Mouse (Mus musculus) CH12F3 (cell line): ENCODE measurements around the gene Ddx24.

Source experiments
- in situ Hi-C: fragments of 300-500 bp; cut with MboI; formaldehyde crosslinking; loops from 2 replicates; pipeline ENCODE4 v1.14.3; 2020; ENCODE audit warnings: low sequenced_read_pairs

Ddx24 gene

GRCm38 (mm10) chr12:103391098-103391497 lies 34.5 kb downstream of the Ddx24 start:
- in situ Hi-C loops = no loop called here

- in situ Hi-C loops = no loop called here
Measured at GRCm38 (mm10) chr12:103389982-103390381, 35.6 kb downstream of the Ddx24 start.

GRCm38 (mm10) chr12:103389348-103389727 lies 36.3 kb downstream of the Ddx24 start:
- in situ Hi-C loops = no loop called here

- in situ Hi-C loops = no loop called here
Measured at GRCm38 (mm10) chr12:103388505-103389347, 36.9 kb downstream of the Ddx24 start, which contains the start of gene Otub2. Gene Otub2 (plus strand): TSS chr12:103388682.

GRCm38 (mm10) chr12:103380226-103380625 lies 45.4 kb downstream of the Ddx24 start:
- in situ Hi-C loops = no loop called here

DNA sequence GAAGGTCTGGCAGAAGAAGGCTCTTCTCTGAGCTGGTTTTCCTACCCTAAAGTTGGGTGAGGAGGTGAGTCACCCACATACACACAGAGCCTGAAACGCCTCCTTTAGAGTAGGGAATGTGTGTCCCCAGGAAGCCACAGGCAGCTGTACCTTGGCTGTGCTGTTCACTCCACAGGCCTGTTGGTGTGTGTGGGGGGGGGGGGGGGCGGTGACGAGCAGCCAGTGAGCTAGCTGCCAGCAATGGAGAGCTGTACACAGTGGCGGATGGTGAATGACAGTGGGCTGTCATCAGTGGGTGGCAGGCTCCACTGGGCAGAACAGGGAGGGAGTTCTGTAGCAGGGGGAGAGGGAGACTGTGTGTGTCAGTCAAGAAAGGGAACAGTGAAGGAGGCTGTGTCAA lies 48.9 kb downstream of the Ddx24 start:
- in situ Hi-C loops = no loop called here

- in situ Hi-C loops = no loop called here
Measured at GRCm38 (mm10) chr12:103376124-103376523, 49.5 kb downstream of the Ddx24 start.

DNA sequence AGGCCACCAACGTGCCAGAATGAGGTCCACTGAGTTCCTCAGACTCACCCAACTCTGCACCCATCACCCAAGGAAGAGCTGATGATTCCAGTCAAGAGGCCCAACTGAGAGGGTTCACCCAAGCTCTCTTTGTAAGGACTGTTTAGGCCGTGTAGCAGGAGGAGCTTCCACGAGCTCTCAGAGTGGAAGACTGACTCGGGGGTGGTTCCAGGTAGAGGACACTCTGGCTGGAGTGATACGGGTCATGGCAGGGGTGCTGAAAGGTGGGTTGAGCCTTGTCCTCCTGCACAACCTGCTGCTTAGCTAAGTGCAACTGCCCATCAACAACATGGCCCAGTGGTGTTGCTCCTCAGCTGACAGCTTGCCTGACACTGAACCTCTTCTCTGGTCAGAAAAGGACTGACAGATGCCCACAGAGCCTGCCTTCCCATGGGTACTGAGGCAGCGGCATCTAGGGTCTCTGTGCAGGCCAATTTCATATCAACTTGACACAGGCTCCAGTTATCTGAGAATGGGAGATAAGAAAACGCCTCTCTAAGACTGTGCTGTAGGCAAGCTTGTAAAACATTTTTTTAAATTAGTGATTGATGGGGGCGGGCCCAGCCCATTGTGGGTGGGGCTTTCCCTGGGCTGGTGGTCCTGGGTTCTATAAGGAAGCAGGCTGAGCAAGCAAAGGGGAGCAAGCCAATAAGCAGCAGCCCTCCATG lies 51.9 kb downstream of the Ddx24 start:
- in situ Hi-C loops = no loop called here

DNA sequence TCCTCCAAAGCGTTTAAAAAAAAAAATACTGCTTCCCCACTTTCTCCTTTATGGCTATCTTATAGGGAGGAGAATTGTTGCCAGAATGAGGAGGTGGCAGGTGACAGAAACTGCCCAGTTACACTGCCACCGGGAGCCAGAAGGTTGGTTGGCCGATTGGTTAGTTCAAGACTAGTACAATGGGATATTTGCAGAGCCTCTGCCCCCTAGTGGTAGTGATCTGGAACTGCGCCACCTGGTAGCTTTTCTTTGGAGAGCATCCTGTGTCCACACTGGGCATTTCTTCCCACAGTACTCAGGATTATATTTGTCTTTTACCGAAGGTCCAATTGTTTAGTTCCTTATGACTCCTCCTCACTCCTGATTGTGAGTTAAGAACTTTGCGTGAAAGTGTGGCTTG lies 53.9 kb downstream of the Ddx24 start:
- in situ Hi-C loops = no loop called here

- in situ Hi-C loops = no loop called here
Measured at GRCm38 (mm10) chr12:103370861-103371260, 54.8 kb downstream of the Ddx24 start.

DNA sequence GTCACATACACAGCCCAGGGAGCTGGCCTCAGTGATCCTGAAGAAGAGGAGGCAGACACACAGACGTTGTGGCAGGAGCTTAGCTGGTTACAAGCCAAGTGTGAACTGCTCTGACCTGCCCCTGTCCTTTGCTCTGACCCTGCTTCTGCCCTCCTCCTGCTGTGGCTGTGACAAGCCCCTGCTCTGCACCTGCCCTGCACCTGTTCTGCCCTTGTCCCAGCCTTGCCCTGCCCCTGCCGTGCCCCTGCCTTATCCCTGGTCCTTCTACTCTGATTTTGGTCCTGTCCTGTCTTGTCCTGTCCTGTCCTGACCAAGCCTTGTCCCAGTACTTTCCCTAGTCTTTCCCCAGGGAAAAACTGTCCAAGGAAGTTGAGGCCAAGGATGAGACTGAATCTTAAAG lies 56.9 kb downstream of the Ddx24 start:
- in situ Hi-C loops = no loop called here

DNA sequence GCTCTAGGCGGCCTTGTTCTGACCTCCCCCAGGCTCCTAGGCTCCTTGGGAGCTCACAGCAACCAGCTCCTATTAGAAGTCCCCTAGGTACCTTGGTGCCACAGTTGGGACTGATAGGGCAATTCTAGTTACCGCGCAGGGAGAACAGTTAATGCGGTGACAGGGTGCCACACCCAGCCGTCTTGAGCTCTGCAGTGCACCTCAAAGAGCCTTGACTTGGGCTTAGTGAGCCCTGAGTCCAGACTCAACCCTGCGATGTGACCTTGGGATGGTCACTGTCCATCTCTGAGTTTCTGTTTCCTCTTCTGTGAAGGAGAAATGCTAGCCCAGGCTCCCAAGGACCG lies 57.3 kb downstream of the Ddx24 start:
- in situ Hi-C loops = no loop called here

DNA sequence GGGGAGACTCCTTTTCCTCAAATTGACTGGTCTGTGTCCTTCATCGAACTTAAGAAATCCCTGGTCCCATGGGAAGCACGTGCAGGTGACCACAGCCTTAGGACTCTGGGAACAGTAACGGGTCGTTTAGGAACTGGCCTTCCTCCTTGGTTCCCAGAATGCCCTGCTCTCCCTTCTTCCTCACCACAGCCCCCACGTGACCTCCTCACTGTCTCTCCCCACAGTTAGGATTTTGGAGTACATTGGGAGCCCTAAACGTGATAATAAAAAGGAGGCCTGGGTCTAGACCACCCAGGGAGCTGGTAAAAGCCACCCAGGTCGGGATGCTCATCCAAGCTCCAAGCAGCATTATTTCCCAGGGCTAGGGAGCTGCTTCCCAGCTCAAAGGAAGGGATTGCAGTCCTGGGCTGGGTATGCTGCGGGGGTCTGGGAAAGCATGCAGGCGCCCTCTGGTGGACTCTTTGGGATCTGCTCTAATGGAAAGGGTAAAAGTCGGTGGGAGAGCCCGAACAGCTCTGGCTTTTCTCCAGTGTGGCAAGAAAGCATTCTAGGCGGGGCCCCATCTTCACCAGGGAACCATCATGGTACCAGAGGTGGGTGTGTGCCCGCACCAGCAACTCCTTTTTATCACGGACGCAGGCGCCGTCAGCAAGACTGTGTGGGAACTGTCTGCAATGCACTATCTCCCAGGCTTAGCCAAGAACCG lies 57.9 kb downstream of the Ddx24 start:
- in situ Hi-C loops = no loop called here

DNA sequence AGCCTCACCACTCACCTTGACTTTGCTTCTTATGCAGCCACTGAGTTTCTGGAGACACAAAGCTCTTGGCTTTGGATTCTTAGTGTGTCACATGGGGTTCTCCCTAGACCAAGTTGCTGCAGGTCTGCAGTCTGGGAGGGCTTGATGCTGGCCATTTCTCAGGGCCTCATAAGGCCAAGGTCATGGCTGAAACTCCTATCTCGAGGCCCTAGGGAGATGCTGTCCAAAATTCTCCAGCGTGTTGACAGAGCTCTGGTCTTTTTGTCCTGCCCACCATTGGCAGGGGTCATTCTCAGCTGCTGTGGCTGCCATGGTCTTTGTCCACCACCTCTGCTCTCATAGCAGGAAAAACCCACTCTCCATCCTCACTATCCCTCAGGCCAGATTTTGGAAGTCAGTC lies 58.5 kb downstream of the Ddx24 start:
- in situ Hi-C loops = no loop called here

- in situ Hi-C loops = no loop called here
Measured at GRCm38 (mm10) chr12:103362336-103362735, 63.3 kb downstream of the Ddx24 start.

- in situ Hi-C loops = no loop called here
Measured at GRCm38 (mm10) chr12:103361539-103362307, 63.9 kb downstream of the Ddx24 start.

DNA sequence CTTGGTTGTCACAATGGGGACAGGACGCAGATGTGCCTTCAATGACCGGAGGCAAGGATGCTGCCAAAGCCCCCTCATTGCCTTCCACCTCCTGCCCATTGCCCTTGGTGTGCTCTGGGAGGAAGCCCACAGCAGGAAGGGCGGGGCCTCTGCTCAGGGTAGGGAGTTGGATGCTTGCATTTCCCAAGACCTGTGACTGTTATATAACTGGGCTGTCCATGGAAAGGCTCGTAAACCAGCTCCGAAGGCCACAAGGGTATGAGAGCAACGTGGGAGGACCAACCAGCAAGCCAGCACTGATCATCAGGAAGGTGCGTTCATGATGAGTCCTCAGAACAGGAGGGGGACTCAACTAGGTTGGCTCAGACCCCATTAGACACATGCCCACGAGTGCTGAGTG lies 64.8 kb downstream of the Ddx24 start:
- in situ Hi-C loops = no loop called here

- in situ Hi-C loops = no loop called here
Measured at GRCm38 (mm10) chr12:103358951-103359801, 66.5 kb downstream of the Ddx24 start.

- in situ Hi-C loops = no loop called here
Measured at GRCm38 (mm10) chr12:103358216-103358615, 67.4 kb downstream of the Ddx24 start.
